Mouse (Mus musculus): ENCODE results near the gene Zbtb22. TPM values are rescaled to one million over a fixed set of nuclear protein-coding genes. Genes with fewer than 3 reads are reported as not detected.
A peak's percentile ranks its signal among the peaks of the same experiment; 100 is the strongest.

Zbtb22 gene
- total RNA-seq, 4 experiments from 2014 or later, result 18.1 to 21.0 (median 19.3) TPM

DNA sequence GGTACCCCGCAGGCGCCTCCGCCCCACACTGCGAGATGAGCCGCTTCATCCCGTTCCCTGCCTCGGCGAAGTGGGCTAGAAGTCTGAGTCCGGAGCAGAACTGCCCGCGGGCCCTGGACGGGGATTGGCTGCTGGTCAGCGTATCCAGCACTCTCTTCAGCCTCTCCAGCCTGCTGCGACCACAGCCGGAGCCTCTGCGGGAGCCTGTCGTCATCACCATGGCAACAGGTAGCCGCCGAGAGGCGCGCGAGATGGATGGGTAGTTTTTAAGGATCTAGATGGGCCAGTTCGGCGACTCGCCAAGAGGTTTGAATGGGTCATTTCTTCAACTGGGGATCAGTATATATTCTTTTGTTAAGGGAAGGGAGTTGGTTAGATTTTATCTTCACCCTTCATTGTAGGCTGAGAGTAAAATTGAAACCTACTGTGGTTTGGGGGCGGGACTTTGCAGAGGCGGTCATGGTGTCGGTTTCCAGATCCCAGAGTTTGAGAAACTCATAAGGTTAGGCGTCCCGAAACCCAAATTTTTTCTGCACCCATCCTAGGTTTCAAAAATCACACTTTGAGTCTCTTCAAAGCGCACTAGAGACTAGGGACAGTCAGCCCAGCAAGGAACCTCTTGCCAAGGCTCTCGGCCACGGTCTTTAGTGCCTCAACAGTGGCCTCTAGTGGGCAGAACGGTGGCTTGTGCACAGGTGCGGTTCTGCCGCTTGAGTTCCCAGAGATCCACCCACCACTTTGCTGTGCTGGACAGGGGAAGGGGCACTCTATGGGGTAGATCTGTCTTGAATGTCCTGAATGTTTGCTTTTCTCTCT is 4.8 kb downstream of the Zbtb22 start:
- DNase-seq (ENCODE audit: low spot score), result peak; percentile 82

GRCm38 (mm10) chr17:33921361-33921760 is 5.7 kb downstream of the Zbtb22 start:
- no peak for DNase-seq (ENCODE audit: low spot score)

- no peak for DNase-seq (ENCODE audit: low spot score)
Observed at GRCm38 (mm10) chr17:33924577-33925283, 9.0 kb downstream of the Zbtb22 start.

DNA sequence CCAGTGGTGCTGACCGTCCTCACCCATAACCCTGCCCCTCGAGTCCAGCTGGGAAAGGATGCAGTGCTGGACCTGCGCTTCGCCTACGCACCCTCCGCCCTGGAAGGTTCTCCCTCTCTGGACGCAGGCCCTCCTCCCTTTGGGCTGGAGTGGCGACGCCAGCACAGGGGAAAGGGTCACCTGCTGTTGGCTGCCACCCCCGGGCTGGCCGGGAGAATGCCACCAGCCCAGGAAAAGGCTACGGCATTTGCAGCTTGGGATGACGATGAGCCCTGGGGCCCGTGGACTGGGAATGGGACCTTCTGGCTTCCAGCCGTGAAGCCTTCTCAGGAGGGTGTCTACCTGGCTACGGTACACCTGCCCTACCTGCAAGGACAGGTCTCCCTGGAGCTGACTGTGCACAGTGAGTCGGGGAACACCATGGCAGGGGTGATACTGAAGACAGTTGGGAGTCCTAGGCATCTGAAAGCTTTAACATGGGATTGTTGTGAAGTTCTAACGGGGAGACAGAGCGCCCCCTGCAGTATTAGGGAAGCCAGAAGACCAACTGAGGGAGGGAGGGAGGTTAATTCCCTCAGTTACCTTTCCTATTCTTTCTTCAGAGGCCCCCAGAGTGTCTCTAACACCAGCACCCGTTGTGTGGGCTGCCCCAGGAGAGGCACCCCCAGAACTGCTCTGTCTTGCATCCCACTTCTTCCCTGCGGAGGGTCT is 9.9 kb downstream of the Zbtb22 start:
- DNase-seq (ENCODE audit: low spot score), result no peak

- DNase-seq (ENCODE audit: low spot score), result no peak
Observed at GRCm38 (mm10) chr17:33926207-33926932, 10.7 kb downstream of the Zbtb22 start.

GRCm38 (mm10) chr17:33928251-33928947 is 12.7 kb downstream of the Zbtb22 start:
- DNase-seq (ENCODE audit: low spot score), result no peak

DNA sequence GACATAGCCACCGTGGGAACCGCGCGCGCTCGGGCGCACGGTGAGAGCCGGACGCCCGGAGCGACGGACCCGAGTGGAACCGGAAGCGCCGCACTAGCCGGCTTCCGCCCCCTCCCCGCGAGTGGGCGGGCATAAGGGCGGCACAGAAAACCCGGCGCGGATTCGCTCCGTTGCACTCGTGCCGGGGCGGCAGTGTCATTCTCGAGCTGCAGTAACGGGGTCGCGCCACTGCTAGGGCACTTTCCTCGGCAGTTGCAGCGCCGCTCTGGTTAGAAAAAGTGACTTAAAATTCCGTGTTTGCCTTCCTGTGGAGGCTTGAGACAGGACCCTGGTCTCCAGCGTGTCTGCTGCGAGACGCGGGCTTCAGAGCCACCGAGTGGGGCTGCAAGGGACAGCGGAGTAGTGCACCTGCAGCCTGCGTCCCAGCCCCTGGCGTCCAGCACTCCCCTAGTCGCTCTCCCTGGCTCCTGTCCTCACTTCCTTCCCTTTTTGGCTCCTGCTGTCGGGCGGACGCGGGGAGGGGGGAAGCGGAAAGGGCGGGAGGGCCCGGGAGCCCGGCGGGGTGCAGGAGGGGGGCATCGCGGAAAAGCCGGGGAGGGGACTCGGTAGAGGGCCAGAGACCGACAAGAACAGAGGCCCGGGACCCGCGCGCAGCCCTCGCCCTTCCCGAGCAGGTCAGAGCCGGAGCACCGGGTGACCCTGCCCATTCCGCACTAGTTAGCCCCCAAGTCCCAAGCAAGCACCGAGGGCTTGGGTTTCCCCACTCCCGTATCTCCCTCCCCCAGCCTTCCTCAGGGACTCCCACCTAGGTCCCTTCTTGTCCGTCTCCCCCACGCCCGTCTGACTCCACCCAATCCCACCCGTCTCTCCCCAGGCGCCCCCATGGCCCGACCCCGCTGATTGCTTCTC is 13.9 kb downstream of the Zbtb22 start, which contains the start of gene Rgl2:
Gene Rgl2 (plus strand): TSS at position 173 of the 909 bp plus-strand sequence.
- DNase-seq (ENCODE audit: low spot score), result peak; percentile 85

DNA sequence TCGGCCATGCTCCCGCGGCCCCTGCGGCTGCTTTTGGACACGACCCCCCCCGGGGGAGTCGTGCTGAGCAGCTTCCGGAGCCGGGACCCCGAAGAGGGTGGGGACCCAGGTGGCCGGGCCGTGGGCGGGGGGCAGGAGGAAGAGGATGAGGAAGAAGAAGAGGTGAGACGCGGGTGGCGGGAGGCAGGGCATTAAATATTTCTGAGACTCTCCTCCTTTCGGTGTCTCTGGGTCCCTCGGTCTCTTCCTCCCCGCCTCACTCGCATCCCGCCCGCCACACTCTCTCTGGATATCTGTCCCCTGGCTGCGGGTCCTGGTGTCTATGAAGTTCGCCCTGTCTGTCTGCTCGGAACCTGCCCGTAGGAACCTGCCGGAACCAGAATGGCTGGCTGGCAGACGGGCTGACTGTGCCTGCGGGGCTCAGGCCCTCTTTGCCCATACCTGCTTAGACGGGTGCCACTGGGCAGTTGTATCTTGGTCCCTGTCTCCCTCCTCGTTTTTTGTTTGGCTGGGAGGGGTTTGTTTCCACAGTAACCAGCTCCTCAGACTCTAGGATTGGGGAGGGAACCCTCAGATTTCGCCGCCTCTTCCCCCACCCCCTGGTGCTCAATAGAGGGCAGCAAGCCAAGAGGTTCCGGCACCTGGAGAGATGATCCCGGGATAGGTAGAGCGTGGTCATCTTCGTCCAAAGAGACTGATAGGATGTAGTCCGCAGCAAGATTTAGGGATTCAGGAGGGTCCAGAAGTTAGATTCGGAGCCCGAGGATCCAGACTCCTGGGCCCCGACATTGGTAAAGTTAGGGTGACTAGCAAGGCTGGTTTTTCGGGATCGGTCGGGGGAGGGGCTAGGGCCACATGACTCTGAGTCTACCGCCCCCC is 14.8 kb downstream of the Zbtb22 start:
- peak; percentile 53 for DNase-seq (ENCODE audit: low spot score)

GRCm38 (mm10) chr17:33931159-33931866 is 15.6 kb downstream of the Zbtb22 start:
- DNase-seq (ENCODE audit: low spot score), result no peak

DNA sequence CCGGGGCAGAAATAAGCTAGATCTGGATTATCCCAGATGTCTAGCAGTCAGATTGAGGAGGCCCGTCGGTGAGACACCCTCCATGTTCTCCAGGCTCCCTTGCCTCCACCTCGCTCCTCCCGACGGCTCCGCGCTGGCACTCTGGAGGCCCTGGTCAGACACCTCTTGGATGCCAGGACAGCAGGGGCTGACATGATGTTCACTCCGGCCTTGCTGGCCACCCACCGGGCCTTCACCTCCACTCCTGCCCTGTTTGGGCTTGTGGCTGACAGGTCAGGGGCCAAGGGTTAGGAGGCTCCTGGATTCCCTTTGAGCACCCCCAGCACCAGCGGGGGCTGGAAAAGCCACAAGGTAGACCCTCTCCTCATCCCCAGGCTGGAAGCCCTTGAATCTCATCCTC is 16.2 kb downstream of the Zbtb22 start:
- DNase-seq (ENCODE audit: low spot score), result no peak

DNA sequence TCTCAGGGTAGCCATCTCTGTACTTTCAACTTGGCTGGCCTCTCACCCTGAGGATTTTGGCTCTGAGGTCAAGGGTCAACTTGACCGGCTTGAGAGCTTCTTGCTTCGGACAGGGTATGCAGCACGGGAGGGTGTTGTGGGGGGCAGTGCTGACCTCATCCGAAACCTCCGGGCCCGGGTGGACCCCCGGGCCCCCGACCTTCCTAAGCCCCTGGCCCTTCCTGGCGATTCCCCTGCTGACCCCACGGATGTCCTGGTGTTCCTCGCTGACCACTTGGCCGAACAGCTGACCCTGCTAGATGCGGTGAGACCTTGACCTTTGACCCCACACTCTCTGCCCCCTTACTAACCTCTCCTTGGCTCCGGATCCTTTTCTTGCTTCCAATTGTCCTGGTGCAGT is 16.7 kb downstream of the Zbtb22 start:
- no peak for DNase-seq (ENCODE audit: low spot score)

GRCm38 (mm10) chr17:33932970-33933369 is 17.3 kb downstream of the Zbtb22 start:
- DNase-seq (ENCODE audit: low spot score), result no peak

DNA sequence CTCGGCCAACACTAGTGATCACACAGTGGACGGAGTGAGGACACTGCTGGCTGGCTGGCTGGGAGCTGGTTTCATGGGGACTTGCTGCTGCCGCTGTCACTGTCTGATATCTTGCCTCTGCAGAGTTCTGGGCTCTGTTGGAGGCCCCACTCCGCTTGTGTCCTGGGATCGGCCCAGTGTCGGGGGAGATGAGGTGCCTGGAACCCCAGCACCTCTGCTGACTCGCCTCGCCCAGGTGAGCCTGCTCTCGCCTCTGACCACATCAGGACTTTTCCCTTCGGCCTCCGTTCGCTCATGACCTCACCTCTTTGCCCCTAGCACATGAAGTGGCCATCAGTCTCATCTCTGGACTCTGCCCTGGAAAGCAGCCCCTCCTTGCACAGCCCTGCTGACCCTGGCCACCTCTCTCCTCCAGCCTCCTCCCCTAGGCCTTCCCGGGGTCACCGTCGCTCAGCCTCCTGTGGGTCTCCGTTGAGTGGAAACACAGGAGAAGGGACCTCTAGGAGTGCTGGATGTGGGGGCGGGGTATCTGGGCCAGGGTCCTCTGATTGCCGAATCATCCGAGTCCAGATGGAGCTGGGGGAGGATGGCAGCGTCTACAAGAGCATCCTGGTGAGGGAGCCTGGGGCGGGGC is 19.8 kb downstream of the Zbtb22 start:
- no peak for DNase-seq (ENCODE audit: low spot score)

DNA sequence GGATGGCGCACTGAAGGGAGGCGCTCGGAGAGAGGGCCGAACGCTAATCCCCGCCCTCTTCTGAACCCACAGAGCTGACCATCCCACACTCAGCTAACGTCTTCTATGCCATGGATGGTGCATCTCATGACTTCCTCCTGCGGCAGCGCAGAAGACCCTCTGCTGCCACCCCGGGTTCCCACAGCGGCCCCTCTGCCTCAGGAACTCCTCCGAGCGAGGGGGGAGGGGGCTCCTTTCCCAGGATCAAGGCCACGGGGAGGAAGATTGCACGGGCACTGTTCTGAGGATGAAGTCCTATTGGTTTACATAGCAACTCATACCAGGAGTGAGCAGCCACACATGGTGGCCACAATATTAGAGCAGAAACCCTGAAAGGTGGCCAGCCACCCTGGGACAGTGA is 21.3 kb downstream of the Zbtb22 start:
- DNase-seq (ENCODE audit: low spot score), result no peak

- DNase-seq (ENCODE audit: low spot score), result no peak
Observed at GRCm38 (mm10) chr17:33938783-33939182, 23.1 kb downstream of the Zbtb22 start.

- DNase-seq (ENCODE audit: low spot score), result peak; percentile 93
Observed at GRCm38 (mm10) chr17:33940206-33940805, 24.6 kb downstream of the Zbtb22 start, which contains the start of the genes Pfdn6 and Wdr46. Gene Pfdn6 (minus strand): TSS chr17:33940343. Gene Wdr46 (plus strand): TSS chr17:33940660.

DNA sequence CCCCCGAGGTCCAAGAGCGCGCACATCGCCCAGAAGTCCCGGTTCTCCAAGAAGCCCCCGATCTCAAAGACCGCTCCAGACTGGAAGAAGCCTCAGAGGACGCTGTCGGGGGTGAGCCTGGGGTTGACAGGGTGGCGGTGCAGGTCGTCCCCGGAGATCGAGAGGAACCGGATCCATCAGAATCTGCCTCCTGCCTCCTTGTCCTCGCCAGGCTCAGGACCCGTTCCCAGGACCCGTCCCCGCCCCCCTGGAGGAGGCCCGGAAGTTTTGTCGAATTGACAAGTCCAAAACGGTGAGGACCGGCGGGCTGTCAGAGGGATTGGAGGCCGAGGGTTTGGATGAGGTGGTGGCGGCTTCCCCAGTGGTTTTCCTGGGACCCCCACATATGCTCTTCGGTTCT is 25.3 kb downstream of the Zbtb22 start:
- no peak for DNase-seq (ENCODE audit: low spot score)
